Mouse (Mus musculus) embryonic facial prominence, embryonic 11.5 days (tissue): ENCODE results near the gene Spem2. TPM values are rescaled to one million over a fixed set of nuclear protein-coding genes. Genes with fewer than 3 reads are reported as not detected.

ENCODE experiments used
- ATAC-seq: fragments of 200-750 bp; cut with Nextera tagmentation; replicated peaks from 2 replicates; pipeline ENCODE4 v1.8.0; 2017; ENCODE audit warnings: low read depth; ENCODE audit not compliant: insufficient number of reproducible peaks, low FRiP score, low TSS enrichment
- DNase-seq: peaks from one replicate; pipeline ENCODE4 v3.0.0-alpha.2; 2015; ENCODE audit warnings: low spot score
- H3K27ac ChIP-seq: fragments of 300-500 bp; sonication (generic); replicated peaks from 2 replicates; pipeline ENCODE4 v1.5.1; 2014; ENCODE audit warnings: mild to moderate bottlenecking, low read depth, low read length, control low read depth
- H3K27me3 ChIP-seq: fragments of 300-500 bp; sonication (generic); 2 replicates; pipeline ENCODE4 v1.6.1; 2014; ENCODE audit warnings: mild to moderate bottlenecking, low read length, moderate library complexity, mixed read lengths; ENCODE audit not compliant: control insufficient read depth, insufficient read depth
- H3K36me3 ChIP-seq: fragments of 300-500 bp; sonication (generic); replicated peaks from 2 replicates; pipeline ENCODE4 v1.6.1; 2014; ENCODE audit warnings: low read depth, mild to moderate bottlenecking, low read length, moderate library complexity, mixed read lengths; ENCODE audit not compliant: control insufficient read depth, insufficient read depth
- H3K4me1 ChIP-seq: fragments of 300-500 bp; sonication (generic); 2 replicates; pipeline ENCODE4 v1.6.1; 2014; ENCODE audit warnings: low read length, mixed read lengths; ENCODE audit not compliant: control insufficient read depth, insufficient read depth
- H3K4me2 ChIP-seq: fragments of 300-500 bp; sonication (generic); 2 replicates; pipeline ENCODE4 v1.6.1; 2014; ENCODE audit warnings: low read depth, mild to moderate bottlenecking, control low read depth, low read length, moderate library complexity
- H3K4me3 ChIP-seq: fragments of 300-500 bp; sonication (generic); 2 replicates; pipeline ENCODE4 v1.5.1; 2014; ENCODE audit warnings: low read depth, low read length, control low read depth
- H3K9ac ChIP-seq: fragments of 300-500 bp; sonication (generic); replicated peaks from 2 replicates; pipeline ENCODE4 v1.6.1; 2014; ENCODE audit warnings: mild to moderate bottlenecking, control low read depth, low read length
- H3K9me3 ChIP-seq: fragments of 300-500 bp; sonication (generic); replicated peaks from 2 replicates; pipeline ENCODE4 v1.6.1; 2016; ENCODE audit warnings: mild to moderate bottlenecking, low read length, inconsistent platforms, mixed read lengths; ENCODE audit not compliant: control insufficient read depth
- WGBS: fragments of 180-500 bp; shearing (Covaris S2); extraction: QIAGEN DNeasy Blood & Tissue Kit; methylation state at CpG from one replicate; pipeline ENCODE4 v1.1.7; 2014; 5-methylcytosine and 5-hydroxymethylcytosine counted together
- polyA plus RNA-seq: library from polyadenylated mRNA; unstranded; fragments of >200 nt; fragmentation: Nextera tagmentation; extraction: Ambion mirVana; gene quantifications from 2 replicates; pipeline ENCODE4 v1.2.1, GENCODE M21; 2014

Spem2 gene
- polyA plus RNA-seq, 1 experiment from 2014 or later, result not detected

DNA sequence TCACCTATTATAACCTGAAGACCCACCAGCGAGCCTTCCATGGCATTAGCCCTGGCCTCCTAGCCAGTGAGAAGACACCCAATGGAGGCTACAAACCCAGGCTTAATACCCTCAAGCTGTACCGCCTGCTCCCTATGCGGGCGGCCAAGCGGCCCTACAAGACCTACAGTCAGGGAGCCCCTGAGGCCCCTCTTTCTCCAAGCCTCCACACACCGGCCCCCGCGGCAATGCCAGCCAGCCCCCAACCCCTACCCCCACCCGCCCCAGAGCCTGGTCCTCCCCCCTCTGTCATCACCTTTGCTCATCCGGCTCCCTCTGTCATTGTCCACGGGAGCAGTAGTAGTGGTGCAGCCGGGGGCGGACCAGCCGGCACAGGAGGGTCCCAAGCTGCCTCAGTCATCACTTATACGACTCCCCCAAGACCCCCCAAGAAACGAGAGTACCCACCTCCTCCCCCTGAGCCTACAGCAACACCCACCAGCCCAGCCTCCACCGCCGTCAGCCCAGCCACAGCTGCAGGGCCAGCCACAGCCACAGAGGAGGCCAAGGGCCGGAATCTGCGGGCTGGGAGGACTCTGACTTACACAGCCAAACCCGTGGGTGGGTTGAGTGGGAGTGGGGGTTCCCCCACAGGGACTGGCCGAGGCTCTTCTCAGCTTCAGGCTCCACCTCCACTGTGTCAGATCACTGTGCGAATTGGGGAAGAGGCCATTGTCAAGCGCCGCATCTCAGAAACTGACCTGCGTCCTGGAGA lies 40.6 kb downstream of the Spem2 start:
- Histone ChIP-seq H3K9ac (no peak overlapping the region), H3K9me3 (no peaks in the 10 kb centered on the region), H3K4me3 (no peak overlapping the region), H3K27ac (no peak overlapping the region), H3K4me2 (no peak overlapping the region), H3K36me3 (no peaks in the 10 kb centered on the region), H3K4me1 (no peaks in the 10 kb centered on the region), H3K27me3 (no peaks in the 10 kb centered on the region; the same call in 1 of the 2 replicates)
- ATAC-seq (no peak), DNase-seq (no peak)
- 68% methylated on average over 26 of the region's 26 CpGs for WGBS

DNA sequence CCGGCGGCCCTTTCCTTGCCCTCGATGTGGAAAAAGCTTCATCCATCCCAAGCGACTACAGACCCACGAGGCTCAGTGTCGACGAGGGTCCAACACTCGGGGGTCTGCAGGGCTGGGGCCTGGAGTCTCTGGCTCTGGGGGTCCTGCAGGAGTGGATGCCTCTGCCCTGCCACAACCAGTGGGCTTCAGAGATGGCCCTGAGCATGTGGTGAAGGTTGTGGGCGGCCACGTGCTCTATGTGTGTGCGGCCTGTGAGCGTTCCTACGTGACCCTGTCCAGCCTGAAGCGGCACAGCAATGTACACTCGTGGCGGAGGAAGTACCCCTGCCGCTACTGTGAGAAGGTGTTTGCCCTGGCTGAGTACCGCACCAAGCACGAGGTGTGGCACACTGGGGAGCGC lies 41.8 kb downstream of the Spem2 start:
- H3K4me3 ChIP-seq, result no peak overlapping the region
- H3K9ac ChIP-seq, result no peak overlapping the region
- no peaks in the 10 kb centered on the region; the same call in 1 of the 2 replicates for H3K27me3 ChIP-seq
- 82% methylated on average over 20 of the region's 20 CpGs for WGBS
- ATAC-seq (no peak), DNase-seq (no peak)
- H3K36me3 ChIP-seq, result no peaks in the 10 kb centered on the region
- H3K27ac ChIP-seq, result no peak overlapping the region
- no peaks in the 10 kb centered on the region for H3K4me1 ChIP-seq
- H3K9me3 ChIP-seq, result no peaks in the 10 kb centered on the region
- H3K4me2 ChIP-seq, result no peak overlapping the region

DNA sequence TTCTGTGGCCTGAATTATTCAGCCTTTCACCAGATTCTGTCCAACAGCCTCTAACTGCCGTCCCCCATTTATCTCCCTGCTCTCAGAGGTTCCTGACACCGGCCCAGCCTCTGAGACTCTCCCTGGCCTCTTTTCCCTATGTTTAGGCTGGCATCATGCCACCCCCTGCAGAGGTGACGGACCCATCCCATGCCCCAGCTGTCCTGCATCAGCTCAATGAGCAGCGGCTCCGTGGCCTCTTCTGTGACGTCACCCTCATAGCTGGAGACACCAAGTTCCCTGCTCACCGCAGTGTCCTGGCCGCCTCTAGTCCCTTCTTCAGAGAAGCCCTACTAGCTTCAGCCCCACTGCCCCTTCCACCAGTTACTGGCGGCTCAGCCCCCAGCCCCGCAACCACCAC lies 42.5 kb downstream of the Spem2 start:
- H3K4me3 ChIP-seq, result no peak overlapping the region
- ATAC-seq (no peak), DNase-seq (no peak)
- WGBS, result 68% methylated on average over 10 of the region's 10 CpGs
- no peaks in the 10 kb centered on the region for H3K36me3 ChIP-seq
- H3K27ac ChIP-seq, result no peak overlapping the region
- H3K9ac ChIP-seq, result no peak overlapping the region
- H3K4me1 ChIP-seq, result no peaks in the 10 kb centered on the region
- H3K4me2 ChIP-seq, result no peak overlapping the region
- no peaks in the 10 kb centered on the region; the same call in 1 of the 2 replicates for H3K27me3 ChIP-seq
- no peaks in the 10 kb centered on the region for H3K9me3 ChIP-seq

DNA sequence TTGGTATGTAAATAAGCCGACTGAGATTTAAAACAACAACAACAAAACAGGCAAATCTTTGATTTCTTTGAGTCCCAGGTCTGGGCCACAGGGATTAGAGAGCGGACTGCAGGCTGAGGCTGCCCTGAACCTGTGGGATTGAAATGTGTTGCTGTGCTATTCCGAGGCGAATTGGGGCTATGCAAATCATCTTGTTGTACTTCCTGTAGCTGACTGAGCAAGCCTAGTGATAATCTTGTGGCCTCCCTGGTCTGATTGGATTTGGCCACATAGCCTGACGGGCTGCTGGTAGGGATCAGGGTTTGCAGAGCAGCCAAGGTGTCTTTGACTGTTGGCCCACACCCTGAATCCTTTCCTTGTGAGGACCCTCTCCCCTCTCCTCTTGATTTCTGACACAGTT lies 43.3 kb downstream of the Spem2 start:
- no peak for DNase-seq
- no peak overlapping the region for H3K27ac ChIP-seq
- no peak for ATAC-seq
- no peaks in the 10 kb centered on the region; the same call in 1 of the 2 replicates for H3K27me3 ChIP-seq
- no peaks in the 10 kb centered on the region for H3K4me1 ChIP-seq
- no peaks in the 10 kb centered on the region for H3K36me3 ChIP-seq
- no peak overlapping the region for H3K4me2 ChIP-seq
- H3K9ac ChIP-seq, result no peak overlapping the region
- no peaks in the 10 kb centered on the region for H3K9me3 ChIP-seq
- WGBS, result 53% methylated on average over 5 of the region's 5 CpGs
- H3K4me3 ChIP-seq, result no peak overlapping the region

DNA sequence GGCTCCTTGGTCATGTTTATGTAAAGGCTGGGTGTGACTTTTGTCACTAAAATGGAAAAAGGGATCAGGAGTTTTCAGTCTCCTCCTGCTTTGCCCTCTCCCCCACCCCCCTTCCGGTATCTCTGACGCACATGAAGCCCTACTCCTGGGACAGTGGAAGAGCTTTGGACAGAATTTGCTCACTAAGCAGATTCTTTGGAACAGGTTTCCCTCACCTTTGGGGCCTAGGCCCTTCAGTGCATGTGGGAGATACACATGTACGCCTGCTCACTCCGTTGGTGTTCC lies 50.7 kb downstream of the Spem2 start:
- Histone ChIP-seq H3K9me3 (no peaks in the 10 kb centered on the region), H3K27me3 (no peaks in the 10 kb centered on the region), H3K36me3 (no peaks in the 10 kb centered on the region), H3K4me3 (no peak overlapping the region), H3K4me1 (no peaks in the 10 kb centered on the region), H3K4me2 (no peak overlapping the region), H3K9ac (no peak overlapping the region), H3K27ac (no peak overlapping the region)
- DNase-seq (no peak), ATAC-seq (no peak)
- WGBS, result 63% methylated on average over 4 of the region's 4 CpGs

DNA sequence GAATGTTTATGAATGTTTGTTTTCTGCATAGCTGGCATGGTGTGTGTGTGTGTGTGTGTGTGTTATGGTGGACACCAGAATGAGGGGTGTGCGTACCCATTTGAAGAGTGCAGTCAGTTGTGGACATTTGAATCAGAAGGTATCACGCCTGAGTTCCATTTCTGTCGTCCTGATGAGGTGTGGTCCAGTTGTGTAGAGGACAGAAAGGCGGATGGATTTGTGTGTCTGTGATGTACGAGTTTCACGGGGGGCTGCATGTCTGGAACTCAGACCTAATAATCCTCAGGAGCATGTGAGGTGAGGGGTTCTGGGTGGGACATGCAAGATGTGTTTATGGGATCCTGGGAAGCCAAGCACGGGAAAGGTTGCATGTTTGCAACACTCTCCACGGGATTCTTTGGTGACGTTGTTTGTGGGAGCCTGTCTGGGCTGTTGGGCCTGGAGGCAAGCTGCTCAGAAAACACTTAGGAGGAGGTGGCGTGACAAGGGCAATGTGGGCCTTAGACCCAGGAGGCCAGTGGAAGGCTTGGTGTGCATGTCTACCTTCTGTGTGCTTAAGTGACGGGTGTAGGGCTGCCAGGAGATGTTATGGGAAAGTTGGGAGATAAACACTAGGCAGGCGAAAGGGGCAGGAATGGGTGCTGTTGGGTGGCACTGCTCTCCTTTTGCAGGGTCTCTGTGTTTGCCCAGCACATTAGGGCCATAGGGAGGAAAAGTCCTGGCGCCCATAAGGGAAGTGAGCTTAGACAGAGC lies 51.2 kb downstream of the Spem2 start:
- no peaks in the 10 kb centered on the region for H3K36me3 ChIP-seq
- no peak overlapping the region for H3K27ac ChIP-seq
- peak overlapping the region; percentile 84 for H3K4me2 ChIP-seq
- no peak for DNase-seq
- no peaks in the 10 kb centered on the region for H3K9me3 ChIP-seq
- no peak overlapping the region for H3K9ac ChIP-seq
- no peak for ATAC-seq
- peak overlapping the region; percentile 80 for H3K4me3 ChIP-seq
- 63% methylated on average over 13 of the region's 13 CpGs for WGBS
- H3K27me3 ChIP-seq, result no peaks in the 10 kb centered on the region
- no peaks in the 10 kb centered on the region for H3K4me1 ChIP-seq

Other genes with a start within 250 kb of the Spem2 start
- gene Wrap53, start 238.2 kb downstream of the Spem2 start, polyA plus RNA-seq, result 40.2 and 40.9 TPM in 2 replicates
- 200 and 215 TPM in 2 replicates for gene Trp53, start 238.1 kb downstream of the Spem2 start, polyA plus RNA-seq
- gene Atp1b2, start 212.5 kb downstream of the Spem2 start, polyA plus RNA-seq, result 5.2 and 6.0 TPM in 2 replicates
- 0.14 TPM in 1 of 2 replicates, not detected in the other for gene Shbg, start 200.6 kb downstream of the Spem2 start, polyA plus RNA-seq
- gene Sat2, start 196.4 kb downstream of the Spem2 start, polyA plus RNA-seq, result 15.0 and 19.4 TPM in 2 replicates
- gene Fxr2, start 185.5 kb downstream of the Spem2 start, polyA plus RNA-seq, result 24.3 and 30.9 TPM in 2 replicates
- not detected in 2 replicates for gene Sox15, start 163.2 kb downstream of the Spem2 start, polyA plus RNA-seq
- 25.9 and 28.0 TPM in 2 replicates for gene Mpdu1, start 155.8 kb downstream of the Spem2 start, polyA plus RNA-seq
- 5.5 and 7.6 TPM in 2 replicates for gene Cd68, start 152.3 kb downstream of the Spem2 start, polyA plus RNA-seq
- 959 and 1,000 TPM in 2 replicates for gene Eif4a1, start 146.0 kb downstream of the Spem2 start, polyA plus RNA-seq
- gene Senp3, start 136.4 kb downstream of the Spem2 start, polyA plus RNA-seq, result 106 and 108 TPM in 2 replicates
- 0.24 and 0.42 TPM in 2 replicates for gene Tnfsf13, start 132.7 kb downstream of the Spem2 start, polyA plus RNA-seq
- gene Tnfsf12, start 122.6 kb downstream of the Spem2 start, polyA plus RNA-seq, result 3.6 and 4.3 TPM in 2 replicates
- 1.2 and 1.5 TPM in 2 replicates for gene Tnfsfm13, start 122.4 kb downstream of the Spem2 start, polyA plus RNA-seq
- gene Polr2a, start 59.8 kb downstream of the Spem2 start, polyA plus RNA-seq, result 51.4 and 56.5 TPM in 2 replicates
- gene Slc35g3, start 56.5 kb downstream of the Spem2 start, polyA plus RNA-seq, result 0.18 TPM in 1 of 2 replicates, not detected in the other
- gene Zbtb4, start 52.6 kb downstream of the Spem2 start, polyA plus RNA-seq, result 1.1 and 1.2 TPM in 2 replicates
- 3.0 and 3.6 TPM in 2 replicates for gene Chrnb1, start 22.5 kb downstream of the Spem2 start, polyA plus RNA-seq
- gene Fgf11, start 16.6 kb downstream of the Spem2 start, polyA plus RNA-seq, result 0.92 and 0.97 TPM in 2 replicates
- 2.1 and 2.8 TPM in 2 replicates for gene Tmem102, start 12.8 kb downstream of the Spem2 start, polyA plus RNA-seq
- not detected in 2 replicates for gene Gm39566, start 3.2 kb downstream of the Spem2 start, polyA plus RNA-seq
- 0.27 TPM in 1 of 2 replicates, not detected in the other for gene Spem1, start 3.7 kb upstream of the Spem2 start, polyA plus RNA-seq
- 8.2 and 9.1 TPM in 2 replicates for gene Nlgn2, start 19.3 kb upstream of the Spem2 start, polyA plus RNA-seq
- 294 and 335 TPM in 2 replicates for gene Tmem256, start 20.0 kb upstream of the Spem2 start, polyA plus RNA-seq
- gene Plscr3, start 27.9 kb upstream of the Spem2 start, polyA plus RNA-seq, result 90.0 and 102 TPM in 2 replicates
- 1.1 and 1.9 TPM in 2 replicates for gene Tnk1, start 40.3 kb upstream of the Spem2 start, polyA plus RNA-seq
- not detected in 2 replicates for gene Tmem95, start 59.6 kb upstream of the Spem2 start, polyA plus RNA-seq
- 3.2 and 3.5 TPM in 2 replicates for gene Kctd11, start 62.9 kb upstream of the Spem2 start, polyA plus RNA-seq
- 0.56 and 0.60 TPM in 2 replicates for gene Acap1, start 77.1 kb upstream of the Spem2 start, polyA plus RNA-seq
- 17.6 and 20.7 TPM in 2 replicates for gene 2810408A11Rik, start 82.5 kb upstream of the Spem2 start, polyA plus RNA-seq
- gene Neurl4, start 82.6 kb upstream of the Spem2 start, polyA plus RNA-seq, result 11.5 and 13.8 TPM in 2 replicates
- 76.2 and 81.8 TPM in 2 replicates for gene Gps2, start 95.4 kb upstream of the Spem2 start, polyA plus RNA-seq
- gene Eif5a, start 103.5 kb upstream of the Spem2 start, polyA plus RNA-seq, result 2,030 and 2,067 TPM in 2 replicates
- 5.5 and 6.6 TPM in 2 replicates for gene Ybx2, start 117.3 kb upstream of the Spem2 start, polyA plus RNA-seq
- 20.2 and 20.5 TPM in 2 replicates for gene Slc2a4, start 129.7 kb upstream of the Spem2 start, polyA plus RNA-seq
- 17.1 and 22.0 TPM in 2 replicates for gene Cldn7, start 146.3 kb upstream of the Spem2 start, polyA plus RNA-seq
- gene Ctdnep1, start 162.7 kb upstream of the Spem2 start, polyA plus RNA-seq, result 26.2 and 26.5 TPM in 2 replicates
- gene Elp5, start 164.1 kb upstream of the Spem2 start, polyA plus RNA-seq, result 156 and 157 TPM in 2 replicates
- 474 and 509 TPM in 2 replicates for gene Gabarap, start 172.7 kb upstream of the Spem2 start, polyA plus RNA-seq
- 57.7 and 58.0 TPM in 2 replicates for gene Phf23, start 177.3 kb upstream of the Spem2 start, polyA plus RNA-seq
- gene Dvl2, start 182.1 kb upstream of the Spem2 start, polyA plus RNA-seq, result 34.9 and 35.7 TPM in 2 replicates
- gene Acadvl, start 196.9 kb upstream of the Spem2 start, polyA plus RNA-seq, result 54.2 and 57.6 TPM in 2 replicates
- gene Dlg4, start 198.5 kb upstream of the Spem2 start, polyA plus RNA-seq, result 7.6 and 11.2 TPM in 2 replicates
- 0.46 and 0.95 TPM in 2 replicates for gene Asgr1, start 235.6 kb upstream of the Spem2 start, polyA plus RNA-seq